Mouse (Mus musculus): ENCODE measurements at regions not wholly inside any gene's neighbourhood (a gene's known extent, or its start where the extent isn't known, plus 50 kb on each side); places are given as distances from the start of the nearest gene placed in this dataset.

DNA sequence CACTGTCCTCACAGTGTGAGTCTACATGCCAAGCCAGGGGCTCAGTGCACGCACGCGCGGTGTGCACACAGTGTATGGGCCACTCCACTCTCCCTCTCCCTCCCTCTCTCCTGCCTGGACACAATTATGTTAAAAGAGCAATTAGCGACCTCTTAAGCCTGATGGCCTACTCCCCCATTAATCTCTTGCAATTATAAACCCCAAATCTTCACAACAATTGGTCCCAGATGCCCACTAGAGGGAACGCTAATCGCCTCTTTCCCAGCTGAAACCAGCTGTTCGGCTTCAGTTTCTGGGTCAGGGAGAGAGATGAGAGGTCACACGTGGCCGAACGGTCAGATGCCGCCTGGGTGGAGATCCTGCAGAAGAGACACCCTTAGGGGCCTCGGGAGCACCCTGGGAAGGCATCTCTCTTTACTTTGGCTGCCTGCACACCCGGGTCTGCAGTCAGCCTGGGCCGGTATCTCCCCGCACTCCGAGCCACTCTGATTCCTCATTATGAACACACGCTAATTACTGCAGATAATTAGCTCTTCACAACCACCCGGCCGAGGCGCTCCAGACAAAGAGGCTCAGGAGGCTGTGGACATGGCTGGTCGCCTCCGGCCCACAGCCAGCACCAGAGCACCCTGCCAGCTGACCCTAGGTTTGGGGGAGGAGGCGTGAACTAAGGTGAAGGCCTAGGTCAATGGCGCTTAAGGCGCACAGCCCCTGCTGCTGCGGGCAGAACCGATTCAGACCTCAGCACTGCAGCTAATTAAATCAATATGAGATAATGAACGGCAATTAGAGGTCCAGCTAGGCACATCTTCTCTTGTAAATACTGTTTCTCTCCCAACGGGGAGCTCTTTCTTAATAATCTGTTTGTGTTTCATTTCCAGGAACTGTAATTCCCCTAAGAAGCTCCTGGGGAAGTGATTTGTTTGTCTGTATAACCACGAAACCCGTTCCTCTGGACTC is 250.3 kb downstream of the Cryba4 start:
- 0 out of 2 replicates have a peak overlapping the region, but pooled peaks have one; percentile 16 for H3K27ac ChIP-seq
- no peak overlapping the region for H3K4me3 ChIP-seq (replicated peaks)
- 13% methylated on average over 32 of the region's 32 CpGs for WGBS
- H3K36me3 ChIP-seq: no peaks in the 10 kb centered on the region
- no peak overlapping the region for H3K9ac ChIP-seq
- peak overlapping the region; percentile 34 for H3K4me2 ChIP-seq
- ATAC-seq (replicated peaks; ENCODE audit: low FRiP score): 0 out of 2 replicates have a peak, but pooled peaks have one; percentile 52
- H3K4me1 ChIP-seq: peaks cover 27% of the 10 kb centered on the region
- H3K27me3 ChIP-seq: peaks cover 34% of the 10 kb centered on the region; the same call in 1 of the 2 replicates
- no peaks in the 10 kb centered on the region; the same call in 1 of the 2 replicates for H3K9me3 ChIP-seq (replicated peaks)

DNA sequence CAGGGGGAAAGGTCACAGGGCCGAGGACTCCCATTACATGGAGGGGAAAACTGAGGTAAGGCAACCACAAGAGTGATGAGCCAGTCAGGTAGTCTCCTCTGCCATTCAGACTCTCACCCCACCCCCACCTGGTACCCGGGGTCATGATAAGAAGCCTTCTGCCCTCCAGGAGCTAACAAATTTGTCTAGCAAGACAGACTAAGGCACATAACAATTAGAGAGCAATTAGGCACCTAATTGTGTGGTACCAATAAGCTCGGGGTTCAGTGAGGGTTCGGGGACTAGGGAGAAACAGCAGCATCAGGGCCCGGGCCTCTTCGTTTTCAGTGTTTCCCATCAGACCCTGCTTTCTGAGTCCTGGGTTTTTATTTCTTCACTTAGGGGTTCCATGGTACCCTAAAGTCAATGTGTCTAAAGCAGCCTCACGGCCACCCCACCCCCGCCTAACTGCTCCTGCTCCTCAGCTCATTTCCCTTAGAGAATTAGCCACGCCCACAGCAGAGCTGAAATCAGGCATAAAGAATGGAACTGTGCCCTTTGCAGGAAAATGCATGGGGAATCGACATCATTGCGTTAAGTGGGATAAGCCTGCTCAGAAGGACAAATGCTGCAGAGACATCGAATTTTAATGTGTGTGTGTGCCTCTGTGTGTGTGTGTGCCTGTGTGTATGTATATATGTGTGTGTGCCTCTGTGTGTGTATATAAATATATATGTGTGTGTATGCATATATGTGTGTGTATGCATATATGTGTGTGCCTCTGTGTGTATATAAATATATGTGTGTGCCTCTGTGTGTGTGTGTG is 249.3 kb downstream of the Cryba4 start:
- 47% methylated on average over 12 of the region's 12 CpGs for WGBS
- peaks cover 27% of the 10 kb centered on the region for H3K4me1 ChIP-seq
- H3K27me3 ChIP-seq: peaks cover 38% of the 10 kb centered on the region; the same call in 1 of the 2 replicates
- no peak overlapping the region for H3K4me3 ChIP-seq (replicated peaks)
- no peaks in the 10 kb centered on the region for H3K36me3 ChIP-seq
- H3K9me3 ChIP-seq (replicated peaks): no peaks in the 10 kb centered on the region; the same call in 1 of the 2 replicates
- H3K27ac ChIP-seq: no peak overlapping the region
- no peak overlapping the region for H3K4me2 ChIP-seq
- H3K9ac ChIP-seq: no peak overlapping the region
- ATAC-seq (replicated peaks; ENCODE audit: low FRiP score): no peak

DNA sequence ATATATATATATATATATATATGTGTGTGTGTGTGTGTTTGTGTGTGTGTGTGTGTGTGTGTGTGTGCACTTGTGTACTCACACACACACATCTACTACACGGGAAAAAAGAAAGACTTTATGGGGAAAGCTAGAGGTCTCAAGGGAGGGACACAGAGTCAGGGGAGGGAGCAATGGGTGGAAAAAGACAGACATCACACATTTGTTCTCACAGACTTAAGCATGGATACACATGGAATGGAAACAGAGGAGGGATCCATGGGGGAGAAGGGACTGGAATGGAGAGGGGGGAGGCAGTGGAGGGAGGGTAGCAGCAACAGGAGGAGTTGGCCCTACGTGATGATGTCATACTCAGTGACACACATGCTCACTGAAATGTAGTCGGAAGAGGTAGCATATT is 248.3 kb downstream of the Cryba4 start:
- ATAC-seq (replicated peaks; ENCODE audit: low FRiP score): no peak
- Histone ChIP-seq H3K27ac (no peak overlapping the region), H3K4me3 (replicated peaks) (no peak overlapping the region), H3K27me3 (peaks cover 38% of the 10 kb centered on the region; the same call in 1 of the 2 replicates), H3K4me1 (peaks cover 27% of the 10 kb centered on the region), H3K9me3 (replicated peaks) (no peaks in the 10 kb centered on the region; the same call in 1 of the 2 replicates), H3K9ac (no peak overlapping the region), H3K36me3 (no peaks in the 10 kb centered on the region), H3K4me2 (no peak overlapping the region)
- WGBS: 77% methylated on average over 3 of the region's 3 CpGs

DNA sequence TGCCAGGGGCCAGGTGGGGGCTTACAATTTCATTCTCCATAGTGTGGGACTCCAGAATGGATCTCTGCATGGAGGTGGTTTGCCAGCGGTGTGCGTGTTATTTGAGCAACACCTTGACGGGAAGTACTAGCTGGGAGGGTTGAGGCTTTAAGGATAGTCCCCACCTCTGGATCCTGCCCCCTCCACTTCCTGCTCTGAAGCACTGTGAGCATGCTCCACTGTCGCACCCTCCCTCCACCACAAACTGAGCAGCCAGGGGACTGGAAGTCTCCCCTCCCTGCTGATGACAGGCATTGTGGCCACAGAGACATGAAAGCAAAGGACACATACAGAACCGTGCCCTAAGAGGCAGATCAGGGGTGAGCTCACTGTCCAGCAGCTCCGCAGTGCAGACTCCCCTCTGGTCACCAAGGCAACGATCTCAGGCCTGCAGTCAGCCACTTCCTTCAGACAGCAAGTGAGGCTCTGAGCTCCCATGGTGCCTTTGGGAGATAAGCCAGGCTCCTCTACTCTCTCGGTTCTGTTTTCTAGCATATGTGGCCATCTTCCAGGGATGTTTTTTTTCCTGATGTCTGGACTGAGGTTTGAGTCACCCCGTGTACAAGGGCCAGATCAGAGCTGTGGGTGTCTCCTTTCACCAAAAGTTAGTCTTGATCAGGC is 239.7 kb downstream of the Cryba4 start:
- H3K4me2 ChIP-seq: peak overlapping the region; percentile 9; the same call in 1 of the 2 replicates

DNA sequence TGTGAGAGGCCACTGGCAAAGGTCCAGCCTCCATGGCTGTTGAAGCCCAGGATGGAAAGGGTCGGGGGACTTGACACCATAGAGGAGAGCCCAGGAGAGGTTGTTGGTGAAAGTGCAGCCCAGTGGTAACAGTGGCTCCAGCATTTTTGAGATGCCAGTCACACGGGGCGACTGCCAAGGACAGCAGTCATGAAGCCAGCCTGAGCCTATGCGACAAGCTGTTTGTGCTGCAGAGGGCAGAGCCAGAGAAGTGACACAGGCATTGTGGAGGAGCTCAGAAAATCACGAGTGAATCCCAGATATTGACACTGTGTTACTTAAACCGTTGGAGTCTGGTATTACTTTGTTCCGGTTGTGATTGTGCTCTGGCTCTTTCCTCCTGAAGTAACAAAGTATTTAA is 233.4 kb downstream of the Cryba4 start:
- whole genome bisulfite sequencing: 65% methylated on average over 7 of the region's 7 CpGs

More for the DNA sequence above, 239.7 kb downstream of the Cryba4 start:
- Histone ChIP-seq H3K27ac (no peak overlapping the region), H3K9me3 (replicated peaks) (no peaks in the 10 kb centered on the region), H3K4me1 (peaks cover 6% of the 10 kb centered on the region), H3K9ac (no peak overlapping the region), H3K36me3 (no peaks in the 10 kb centered on the region), H3K27me3 (peaks cover 31% of the 10 kb centered on the region), H3K4me3 (replicated peaks) (no peak overlapping the region)
- 0 out of 2 replicates have a peak, but pooled peaks have one; percentile 52 for ATAC-seq (replicated peaks; ENCODE audit: low FRiP score)
- 19% methylated on average over 9 of the region's 9 CpGs for WGBS

DNA sequence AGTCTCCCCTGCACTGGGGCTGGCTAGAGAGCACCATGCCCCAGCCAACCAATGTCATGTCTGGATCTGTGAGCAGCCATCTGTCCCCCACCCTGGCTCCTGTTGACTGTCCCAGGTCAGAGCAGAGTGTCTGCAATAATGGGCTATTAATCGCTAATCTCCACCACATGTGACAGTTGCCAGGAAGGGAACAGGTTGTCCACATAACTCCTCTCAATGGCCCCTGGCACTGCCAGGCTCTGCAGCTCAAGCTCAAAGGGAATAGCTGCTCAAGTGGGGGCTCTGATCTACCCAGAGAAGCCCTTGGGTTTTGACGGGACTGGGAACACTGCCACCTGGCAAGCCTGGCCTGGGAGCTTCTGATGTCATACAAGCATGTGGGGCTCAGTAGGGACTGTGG is 231.4 kb downstream of the Cryba4 start:
- H3K27me3 ChIP-seq: peaks cover 13% of the 10 kb centered on the region
- H3K36me3 ChIP-seq: no peaks in the 10 kb centered on the region
- H3K9me3 ChIP-seq (replicated peaks): no peaks in the 10 kb centered on the region
- no peaks in the 10 kb centered on the region for H3K4me1 ChIP-seq
- no peak overlapping the region for H3K9ac ChIP-seq
- no peak for ATAC-seq (replicated peaks; ENCODE audit: low FRiP score)
- H3K4me3 ChIP-seq (replicated peaks): no peak overlapping the region
- no peak overlapping the region for H3K4me2 ChIP-seq
- H3K27ac ChIP-seq: no peak overlapping the region
- 70% methylated on average over 2 of the region's 2 CpGs for WGBS

More for the DNA sequence above, 233.4 kb downstream of the Cryba4 start:
- H3K9ac ChIP-seq: no peak overlapping the region
- H3K4me2 ChIP-seq: no peak overlapping the region
- no peaks in the 10 kb centered on the region for H3K4me1 ChIP-seq
- peaks cover 12% of the 10 kb centered on the region; the same call in 1 of the 2 replicates for H3K27me3 ChIP-seq
- H3K9me3 ChIP-seq (replicated peaks): no peaks in the 10 kb centered on the region
- no peak for ATAC-seq (replicated peaks; ENCODE audit: low FRiP score)
- H3K27ac ChIP-seq: no peak overlapping the region
- no peak overlapping the region for H3K4me3 ChIP-seq (replicated peaks)
- no peaks in the 10 kb centered on the region for H3K36me3 ChIP-seq

DNA sequence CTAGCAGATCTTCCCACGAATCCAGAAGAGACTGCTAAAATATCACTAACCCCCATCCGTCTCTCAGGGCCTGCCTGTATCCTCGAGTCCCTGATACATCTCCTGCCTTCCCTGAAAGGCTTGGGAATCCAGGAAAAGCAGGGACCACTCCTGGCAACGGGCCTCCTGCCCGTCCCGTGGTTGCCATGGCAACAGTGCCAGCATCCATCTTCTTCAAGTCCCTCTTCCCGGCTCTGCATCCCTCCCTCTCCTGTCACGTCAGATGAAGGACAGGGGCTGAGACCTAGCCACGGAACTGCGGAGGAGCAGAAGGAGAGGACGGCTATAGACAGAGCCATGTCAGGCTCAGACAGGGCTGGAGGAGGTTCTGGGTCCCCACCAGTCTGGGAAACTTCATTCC is 222.4 kb downstream of the Cryba4 start:
- no peaks in the 10 kb centered on the region for H3K36me3 ChIP-seq
- 44% methylated on average over 11 of the region's 11 CpGs for WGBS

DNA sequence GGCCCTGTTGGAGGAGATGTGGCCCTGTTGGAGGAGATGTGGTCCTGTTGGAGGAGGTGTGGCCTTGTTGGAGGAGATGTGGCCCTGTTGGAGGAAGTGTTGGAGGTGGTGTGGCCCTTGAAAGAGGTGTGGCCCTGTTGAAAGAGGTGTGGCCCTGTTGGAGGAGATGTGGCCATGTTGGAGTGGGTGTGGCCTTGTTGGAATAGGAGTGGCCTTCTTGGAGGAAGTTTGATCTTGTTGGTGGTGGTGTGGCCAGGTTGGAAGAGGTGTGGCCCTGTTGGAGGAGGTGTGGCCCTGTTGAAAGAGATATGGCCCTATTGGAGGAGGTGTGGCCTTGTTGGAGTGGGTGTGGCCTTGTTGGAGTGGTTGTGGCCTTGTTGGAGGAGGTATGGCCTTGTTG is 220.3 kb downstream of the Cryba4 start:
- no peaks in the 10 kb centered on the region for H3K9me3 ChIP-seq (replicated peaks)
- H3K9ac ChIP-seq: no peak overlapping the region
- H3K27ac ChIP-seq: no peak overlapping the region
- H3K27me3 ChIP-seq: peaks cover 52% of the 10 kb centered on the region
- H3K4me2 ChIP-seq: no peak overlapping the region
- H3K4me3 ChIP-seq (replicated peaks): no peak overlapping the region
- no peaks in the 10 kb centered on the region for H3K36me3 ChIP-seq
- H3K4me1 ChIP-seq: peaks cover 11% of the 10 kb centered on the region
- ATAC-seq (replicated peaks; ENCODE audit: low FRiP score): no peak

More for the DNA sequence above, 222.4 kb downstream of the Cryba4 start:
- H3K4me3 ChIP-seq (replicated peaks): no peak overlapping the region
- no peaks in the 10 kb centered on the region for H3K9me3 ChIP-seq (replicated peaks)
- no peak overlapping the region for H3K9ac ChIP-seq
- no peak for ATAC-seq (replicated peaks; ENCODE audit: low FRiP score)
- peaks cover 32% of the 10 kb centered on the region for H3K27me3 ChIP-seq
- no peak overlapping the region for H3K27ac ChIP-seq
- no peaks in the 10 kb centered on the region for H3K4me1 ChIP-seq
- H3K4me2 ChIP-seq: no peak overlapping the region

DNA sequence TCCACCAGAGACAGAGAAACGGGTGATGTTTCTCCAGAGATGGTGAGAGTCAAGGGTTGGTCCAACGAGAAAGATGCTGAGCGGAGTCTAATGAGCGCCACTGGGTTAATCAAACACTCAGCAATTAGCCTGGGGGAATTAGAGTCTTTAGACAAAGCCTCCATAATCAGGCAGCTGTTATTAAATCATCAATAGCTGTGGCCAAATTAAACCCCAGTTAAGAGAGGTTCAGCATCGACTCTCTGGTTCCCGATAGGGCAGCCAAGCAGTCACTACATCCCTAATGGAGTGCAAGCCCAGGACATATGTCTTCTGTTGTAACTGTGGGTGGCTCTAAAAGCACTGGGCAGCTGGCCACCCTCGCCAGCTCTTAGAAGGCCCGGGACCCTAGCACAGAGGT is 216.9 kb downstream of the Cryba4 start:
- peaks cover 67% of the 10 kb centered on the region for H3K27me3 ChIP-seq
- peaks cover 18% of the 10 kb centered on the region for H3K4me1 ChIP-seq
- H3K36me3 ChIP-seq: no peaks in the 10 kb centered on the region
- H3K27ac ChIP-seq: no peak overlapping the region
- ATAC-seq (replicated peaks; ENCODE audit: low FRiP score): no peak
- H3K9ac ChIP-seq: no peak overlapping the region
- no peak overlapping the region for H3K4me3 ChIP-seq (replicated peaks)
- H3K4me2 ChIP-seq: no peak overlapping the region
- 71% methylated on average over 8 of the region's 8 CpGs for WGBS
- no peaks in the 10 kb centered on the region for H3K9me3 ChIP-seq (replicated peaks)

DNA sequence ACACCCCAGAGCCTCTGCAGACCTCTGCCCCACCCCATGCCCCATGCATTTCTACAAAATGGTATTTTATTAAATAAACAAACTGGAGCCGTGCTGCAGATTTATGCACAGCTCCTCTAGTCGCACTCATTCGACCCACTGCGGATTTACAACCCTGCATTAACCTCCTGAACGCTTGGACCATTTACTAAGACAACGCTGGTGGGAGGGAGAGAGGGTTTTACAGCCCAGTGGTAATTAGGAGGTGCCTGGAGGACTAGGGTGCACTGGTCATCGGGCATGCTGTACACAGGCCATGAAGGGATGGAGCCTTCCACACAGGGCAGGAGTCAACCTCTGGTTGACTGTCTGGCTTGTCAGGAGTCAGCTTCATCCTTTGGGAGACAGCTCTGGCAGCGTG is 215.2 kb downstream of the Cryba4 start:
- ATAC-seq (replicated peaks; ENCODE audit: low FRiP score): no peak
- H3K4me2 ChIP-seq: no peak overlapping the region

DNA sequence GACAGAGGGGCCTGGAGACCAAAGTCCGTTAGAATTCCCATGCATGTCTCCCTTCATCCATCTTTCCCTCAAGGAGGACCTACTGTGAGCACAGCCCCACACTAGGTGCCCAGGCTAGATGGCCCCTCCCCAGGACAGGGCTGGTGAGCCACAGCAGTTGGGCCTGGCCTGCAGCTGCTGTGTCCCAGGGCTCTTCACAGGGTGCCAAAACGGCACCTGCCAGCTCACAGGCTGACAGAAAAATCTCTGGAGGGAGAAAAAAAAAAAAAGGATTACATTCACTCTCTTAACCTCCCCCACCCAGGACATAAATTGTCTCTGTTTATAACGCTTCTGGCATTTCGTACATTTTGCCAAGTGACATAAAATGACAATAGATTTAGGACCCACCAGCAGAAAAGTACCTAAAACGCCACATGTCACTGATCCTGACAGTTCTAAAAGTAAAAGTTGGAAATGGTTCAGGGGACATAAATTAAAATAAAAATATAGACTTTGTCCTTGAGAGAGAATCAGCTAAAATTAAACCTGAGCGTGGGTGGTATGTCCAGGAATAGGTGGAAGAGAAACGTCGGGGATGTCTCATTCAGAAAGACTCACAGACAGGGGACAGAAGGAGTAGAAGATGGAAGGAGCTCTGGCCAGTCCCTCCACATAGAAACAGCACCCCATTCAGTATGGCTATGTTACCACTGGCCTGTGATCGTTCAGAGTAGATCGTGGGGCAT is 212.5 kb downstream of the Cryba4 start:
- WGBS: 41% methylated on average over 10 of the region's 10 CpGs
- Histone ChIP-seq H3K9me3 (replicated peaks) (no peaks in the 10 kb centered on the region), H3K4me1 (peaks cover 18% of the 10 kb centered on the region), H3K27ac (no peak overlapping the region), H3K4me3 (replicated peaks) (no peak overlapping the region), H3K36me3 (no peaks in the 10 kb centered on the region), H3K4me2 (no peak overlapping the region), H3K9ac (no peak overlapping the region), H3K27me3 (peaks cover 72% of the 10 kb centered on the region)
- no peak for ATAC-seq (replicated peaks; ENCODE audit: low FRiP score)

More for the DNA sequence above, 215.2 kb downstream of the Cryba4 start:
- Histone ChIP-seq H3K4me3 (replicated peaks) (no peak overlapping the region), H3K27me3 (peaks cover 84% of the 10 kb centered on the region), H3K27ac (no peak overlapping the region), H3K9ac (no peak overlapping the region), H3K36me3 (no peaks in the 10 kb centered on the region), H3K4me1 (peaks cover 18% of the 10 kb centered on the region), H3K9me3 (replicated peaks) (no peaks in the 10 kb centered on the region)
- 8% methylated on average over 8 of the region's 8 CpGs for WGBS
